Mouse (Mus musculus): ENCODE data around the gene Tfap2e. TPM values are rescaled to one million over a fixed set of nuclear protein-coding genes. Genes with fewer than 3 reads are reported as not detected.

Gene Tfap2e
- total RNA-seq, 2 experiments from 2014 or later, result not detected

- peak; percentile 7 for ATAC-seq (replicated peaks; ENCODE audit: poor library complexity, severe bottlenecking)
Observed at GRCm38 (mm10) chr4:126752608-126753141, 16.6 kb upstream of the Tfap2e start.

GRCm38 (mm10) chr4:126752024-126752607, 16.1 kb upstream of the Tfap2e start:
- ATAC-seq (replicated peaks; ENCODE audit: poor library complexity, severe bottlenecking), result no peak

DNA sequence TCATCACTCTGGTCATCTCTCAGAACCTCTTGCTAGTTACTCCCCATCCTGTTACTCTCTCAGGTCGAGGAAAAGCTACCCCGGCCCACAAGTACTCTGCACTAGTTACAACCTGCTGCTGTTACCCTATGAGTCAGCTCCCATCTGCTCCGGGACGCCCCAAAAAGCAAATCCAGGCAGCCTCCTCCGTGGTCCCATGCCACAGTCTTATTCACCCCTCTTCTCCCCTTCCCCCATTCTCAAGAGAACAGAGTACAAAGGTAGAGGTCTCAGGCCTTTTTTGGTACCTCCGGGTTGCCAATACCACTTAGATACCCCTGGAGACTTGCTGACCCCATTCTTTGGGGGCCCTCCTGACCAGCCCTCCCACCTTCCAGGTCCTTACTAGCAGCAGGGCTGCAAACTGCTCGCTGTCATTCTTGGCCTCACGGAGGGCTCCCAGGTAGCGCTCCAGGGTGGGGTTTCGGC, 15.6 kb upstream of the Tfap2e start:
- no peak for ATAC-seq (replicated peaks; ENCODE audit: poor library complexity, severe bottlenecking)

DNA sequence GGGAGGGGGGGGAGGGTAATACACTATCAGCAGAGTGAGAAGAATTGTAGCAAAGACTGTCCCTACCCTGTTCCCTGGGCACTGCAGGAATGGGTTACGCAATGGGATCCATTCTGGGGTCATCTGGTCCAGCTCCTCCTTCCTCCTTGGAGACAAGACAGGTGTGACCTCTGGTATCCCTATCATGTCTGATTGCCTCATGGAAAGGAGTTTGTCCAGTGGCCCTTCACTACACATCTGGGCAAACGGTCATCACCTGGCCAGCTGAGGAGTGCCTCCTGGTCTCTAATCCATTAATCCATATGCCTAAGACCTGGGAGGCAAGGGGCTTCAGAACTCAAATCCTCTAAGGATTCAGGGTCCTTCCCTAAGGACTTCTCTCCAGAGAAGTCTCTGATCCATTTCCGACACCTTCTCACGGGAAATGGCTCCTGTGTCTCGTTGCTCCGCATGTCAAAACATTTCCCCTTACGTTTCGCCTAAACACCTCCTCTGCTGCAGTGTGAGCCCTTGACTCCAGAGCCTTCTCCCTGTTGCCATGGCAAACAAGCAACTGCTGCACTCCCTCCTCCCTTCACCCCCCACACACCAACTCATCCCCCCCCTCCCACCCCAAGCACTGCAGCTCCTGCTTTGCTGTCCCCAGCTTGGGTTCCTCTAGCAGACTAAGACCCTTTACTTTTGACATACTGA, 15.0 kb upstream of the Tfap2e start:
- no peak for ATAC-seq (replicated peaks; ENCODE audit: poor library complexity, severe bottlenecking)

DNA sequence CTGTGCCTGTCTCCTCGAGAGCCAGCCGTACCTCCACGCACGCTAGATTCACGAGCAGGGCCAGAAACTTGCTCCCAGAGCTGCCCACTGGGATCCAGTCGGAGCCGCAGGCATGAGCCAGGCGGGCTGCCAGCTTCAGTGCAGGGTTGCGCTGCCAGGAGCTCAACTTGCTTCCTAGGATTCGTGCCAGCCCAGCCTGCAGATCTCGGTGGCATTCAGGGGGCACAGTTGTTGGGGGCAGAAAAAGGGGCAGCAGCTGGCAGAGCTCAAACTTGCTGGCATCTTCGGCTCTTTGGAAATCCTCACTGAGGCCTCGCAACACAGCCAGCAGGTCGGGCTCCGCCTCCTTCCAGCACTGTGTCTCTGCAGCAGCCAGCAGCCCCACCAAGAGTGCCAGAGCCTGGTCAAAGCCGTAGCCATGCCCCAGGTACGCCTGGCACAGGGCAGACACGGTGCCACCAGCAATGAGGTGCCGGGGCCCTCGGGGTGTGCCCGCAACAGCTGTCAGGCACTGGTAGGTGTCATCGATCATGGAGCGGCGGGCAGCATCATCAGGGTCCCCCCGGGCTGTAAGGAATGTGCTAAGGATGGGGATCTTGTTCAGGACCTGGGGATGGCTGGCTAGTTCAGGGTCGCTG, 14.1 kb upstream of the Tfap2e start:
- ATAC-seq (replicated peaks; ENCODE audit: poor library complexity, severe bottlenecking), result no peak

DNA sequence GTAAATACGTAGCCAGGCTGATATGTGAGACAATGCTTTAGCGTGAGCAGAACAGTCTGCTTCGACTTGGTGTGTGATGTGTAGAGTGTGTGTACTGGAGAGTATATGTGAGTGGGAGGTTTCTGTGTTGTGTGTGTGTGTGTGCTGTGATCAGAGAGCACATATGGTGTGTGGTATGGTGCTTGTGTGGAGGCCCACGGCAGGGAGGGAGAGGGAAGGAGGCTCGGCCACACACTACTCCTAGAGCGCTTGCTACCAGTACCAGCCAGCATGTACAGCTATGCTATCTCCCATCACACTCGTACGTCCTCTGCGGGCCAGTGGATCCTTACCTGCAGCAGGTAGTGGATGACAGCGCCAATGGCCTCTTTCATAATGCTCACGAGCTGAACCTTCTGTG, 13.5 kb upstream of the Tfap2e start:
- ATAC-seq (replicated peaks; ENCODE audit: poor library complexity, severe bottlenecking), result no peak

DNA sequence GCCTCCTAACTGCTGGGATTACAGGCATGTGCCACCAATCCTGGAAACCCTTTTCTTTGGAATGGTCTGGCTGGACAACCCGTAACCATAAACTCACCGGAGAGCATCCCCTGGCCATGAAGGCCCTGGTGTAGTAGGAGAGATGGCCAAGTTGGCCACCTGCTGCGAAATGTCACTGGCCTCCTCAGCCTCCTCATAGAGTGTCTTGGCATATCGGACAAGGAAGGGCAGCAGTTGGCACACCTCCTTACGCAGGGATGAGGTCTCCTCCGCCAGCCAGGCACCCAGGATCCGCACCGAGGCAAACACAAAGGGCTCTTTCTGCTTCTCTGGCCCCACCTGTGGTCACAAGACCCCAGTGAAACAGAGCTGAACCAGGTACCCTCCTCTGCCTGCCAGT, 12.3 kb upstream of the Tfap2e start:
- no peak for ATAC-seq (replicated peaks; ENCODE audit: poor library complexity, severe bottlenecking)

DNA sequence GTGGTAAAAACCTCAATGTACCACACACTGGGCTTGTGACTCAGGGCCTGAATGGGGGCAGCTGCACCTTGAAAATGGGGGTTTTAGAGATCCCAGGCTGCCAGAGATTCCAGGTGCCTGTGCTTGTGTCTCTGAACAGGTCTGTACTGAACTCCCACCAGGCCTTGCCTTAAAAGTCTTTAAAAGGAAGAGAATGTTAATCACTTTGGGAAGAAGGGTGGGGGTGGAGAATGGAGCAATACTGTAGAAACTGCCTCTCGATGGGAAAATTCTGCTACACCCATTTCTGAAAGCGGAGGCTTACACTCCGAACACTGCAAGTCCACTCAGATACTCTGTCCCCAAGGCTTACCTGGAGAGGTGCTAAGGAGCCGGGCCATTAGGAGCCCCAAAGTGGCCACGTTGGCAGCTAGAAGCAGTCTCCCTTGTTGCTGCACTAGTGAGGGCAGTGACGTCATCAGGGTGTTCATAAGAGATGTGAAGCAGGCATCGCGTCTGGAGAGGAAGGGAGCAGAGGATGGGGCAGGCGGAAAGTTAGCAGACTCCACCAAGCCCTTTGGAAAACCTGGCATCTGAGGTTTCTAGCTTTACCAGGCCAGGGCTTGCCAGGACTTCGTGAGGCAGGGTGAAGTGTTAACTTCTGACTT, 10.3 kb upstream of the Tfap2e start:
- no peak for ATAC-seq (replicated peaks; ENCODE audit: poor library complexity, severe bottlenecking)

DNA sequence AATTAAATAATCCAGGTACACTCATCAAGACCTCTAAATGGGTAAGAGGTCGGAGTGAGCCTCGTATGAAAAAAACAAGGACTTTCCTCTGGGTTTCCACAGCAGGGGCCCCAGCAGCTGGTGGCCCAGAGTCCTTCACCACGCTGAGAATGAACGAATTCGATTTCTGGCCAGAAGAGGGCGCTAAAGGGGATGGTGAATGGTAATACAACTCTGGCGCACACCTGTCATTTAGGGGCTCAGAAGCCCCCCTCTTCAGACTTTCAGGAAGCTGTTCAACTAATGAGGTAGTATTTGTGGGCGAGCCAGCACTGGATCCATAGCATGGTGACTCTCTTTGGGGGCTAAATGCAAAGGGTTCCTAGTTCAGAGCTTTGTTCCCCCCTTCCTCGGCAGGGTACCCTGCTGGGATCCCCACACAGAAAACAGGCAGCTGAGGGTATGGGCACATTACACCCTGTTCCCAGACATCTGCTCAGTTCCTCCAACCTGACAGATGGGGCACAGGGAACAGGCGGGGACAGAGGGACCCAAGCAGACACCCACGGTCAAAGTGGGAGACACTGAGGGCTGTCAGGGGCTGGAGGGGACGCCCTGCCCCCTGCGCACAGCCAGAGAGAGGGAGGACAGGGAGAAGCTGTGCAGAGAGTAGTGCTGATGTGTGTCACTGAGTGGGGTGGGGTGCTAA, 9.6 kb upstream of the Tfap2e start:
- ATAC-seq (replicated peaks; ENCODE audit: poor library complexity, severe bottlenecking), result peak; percentile 49

GRCm38 (mm10) chr4:126744831-126745230, 8.8 kb upstream of the Tfap2e start:
- no peak for ATAC-seq (replicated peaks; ENCODE audit: poor library complexity, severe bottlenecking)

DNA sequence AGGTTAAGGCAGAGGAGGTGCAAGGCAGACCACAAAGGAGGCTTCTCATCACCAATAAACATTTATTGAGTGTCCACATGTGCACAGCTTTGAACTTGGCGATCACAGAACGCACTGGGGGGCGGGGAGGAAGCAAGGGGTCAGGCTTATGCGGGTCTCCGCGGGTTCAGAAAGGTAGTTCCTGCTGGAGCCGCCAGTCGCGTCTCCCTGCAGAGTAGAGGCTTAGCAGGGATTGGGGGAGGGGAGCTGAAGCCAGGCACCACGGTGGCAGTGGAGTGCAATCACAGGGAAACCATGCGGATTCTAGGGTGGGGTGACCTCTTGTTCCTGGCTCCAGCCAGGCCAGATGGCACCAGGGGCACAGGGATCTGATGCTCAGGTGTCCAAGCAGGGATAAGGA, 7.7 kb upstream of the Tfap2e start:
- ATAC-seq (replicated peaks; ENCODE audit: poor library complexity, severe bottlenecking), result no peak

DNA sequence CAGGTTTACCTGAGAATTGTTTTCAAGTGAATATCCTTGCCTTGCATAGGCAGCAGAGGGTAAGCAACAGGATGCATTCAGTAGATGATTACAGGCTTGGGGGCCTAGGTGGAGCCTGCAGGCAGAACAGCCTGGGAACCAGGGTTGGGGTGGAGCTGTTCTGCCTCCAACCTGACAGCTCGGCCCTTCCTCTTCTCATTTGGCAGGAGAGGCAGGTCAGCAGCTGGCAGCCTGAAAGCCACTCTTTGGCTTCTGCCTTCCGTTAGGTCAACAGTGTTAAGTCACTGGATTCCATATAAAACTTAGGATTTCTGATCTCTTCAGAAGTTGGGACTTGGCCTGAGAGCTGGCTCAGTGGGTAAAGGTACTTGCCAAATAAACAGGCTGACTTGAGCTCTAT, 6.9 kb upstream of the Tfap2e start:
- no peak for ATAC-seq (replicated peaks; ENCODE audit: poor library complexity, severe bottlenecking)

GRCm38 (mm10) chr4:126741448-126741847, 5.4 kb upstream of the Tfap2e start:
- peak; percentile 88 for ATAC-seq (replicated peaks; ENCODE audit: poor library complexity, severe bottlenecking)

GRCm38 (mm10) chr4:126739966-126740676, 4.1 kb upstream of the Tfap2e start:
- ATAC-seq (replicated peaks; ENCODE audit: poor library complexity, severe bottlenecking), result no peak

DNA sequence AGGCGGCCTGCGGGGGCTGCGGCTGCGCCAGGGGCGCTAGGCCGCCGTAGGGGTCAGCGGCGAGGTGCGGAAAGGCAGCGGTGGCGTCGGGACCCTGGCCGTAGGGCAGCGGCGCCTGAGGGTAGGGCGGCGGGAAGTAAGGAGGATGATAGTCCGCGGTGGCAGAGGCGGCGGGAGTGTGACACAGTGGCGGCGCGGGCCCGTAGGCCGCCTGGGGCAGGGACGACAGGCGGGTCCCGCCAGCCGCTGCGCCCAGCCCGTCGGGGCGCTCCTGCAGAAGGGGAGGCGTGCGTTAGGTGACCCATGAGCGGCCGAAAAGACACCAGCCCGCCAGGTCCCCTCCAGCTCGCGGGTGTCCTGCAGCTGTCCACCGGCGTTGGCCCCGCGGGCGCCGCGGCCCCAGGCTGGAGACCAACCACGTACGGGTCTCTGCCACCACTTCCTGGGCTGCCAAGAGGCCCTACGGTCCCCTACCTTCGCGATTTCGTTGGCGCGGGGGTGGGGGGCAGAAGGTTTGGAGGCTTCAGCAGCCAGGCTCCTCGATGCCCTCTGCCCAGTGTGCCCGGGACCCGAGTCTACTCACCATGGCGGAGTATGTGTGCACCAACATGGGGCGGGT, 549 bp downstream of the Tfap2e start:
- peak; percentile 36 for ATAC-seq (replicated peaks; ENCODE audit: poor library complexity, severe bottlenecking)

DNA sequence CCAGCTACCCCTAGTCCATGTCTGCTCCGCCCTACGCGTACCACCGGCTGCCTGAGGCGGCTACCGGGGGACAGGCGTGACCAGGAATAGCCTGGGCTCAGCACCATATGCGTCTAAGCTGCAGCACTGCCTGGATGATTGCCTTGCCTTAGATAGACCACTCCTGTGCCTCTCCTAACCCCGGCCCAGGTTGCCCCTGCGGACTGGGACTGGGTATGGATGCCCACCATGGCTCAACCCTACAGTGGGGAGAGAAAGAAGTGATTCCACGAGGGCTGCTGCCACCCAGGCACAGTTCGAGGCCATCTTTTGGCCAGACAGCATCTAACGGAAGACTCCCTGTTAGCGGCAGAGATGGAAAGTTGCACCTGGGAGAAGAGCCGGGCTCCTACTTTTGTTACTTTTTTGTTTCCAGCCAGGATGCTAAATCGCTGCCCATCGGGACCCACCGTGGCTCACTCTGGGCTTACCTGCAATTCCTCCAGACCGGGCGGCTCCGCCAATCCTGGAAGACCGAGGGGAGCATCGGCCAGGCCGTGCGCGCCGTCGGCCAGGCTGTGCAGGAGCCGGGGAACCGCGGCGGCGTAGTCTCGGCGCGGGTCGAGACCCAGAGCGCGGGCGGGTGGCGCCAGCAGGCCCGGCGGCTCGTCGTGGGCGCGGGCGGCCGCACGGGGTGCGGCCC, 1.2 kb downstream of the Tfap2e start:
- peak; percentile 2; the same call in 1 of the 2 replicates for ATAC-seq (replicated peaks; ENCODE audit: poor library complexity, severe bottlenecking)

- ATAC-seq (replicated peaks; ENCODE audit: poor library complexity, severe bottlenecking), result no peak; the same call in 1 of the 2 replicates
Observed at GRCm38 (mm10) chr4:126734001-126734603, 1.9 kb downstream of the Tfap2e start.

Measured in granulocyte monocyte progenitor cell, adult 5-6 weeks (primary cell).